Mouse (Mus musculus): ENCODE results near the gene Gm20388. TPM values are rescaled to one million over a fixed set of nuclear protein-coding genes. Genes with fewer than 3 reads are reported as not detected.

Gm20388 gene
- polyA plus RNA-seq, 1 experiment from 2014 or later = not detected

DNA sequence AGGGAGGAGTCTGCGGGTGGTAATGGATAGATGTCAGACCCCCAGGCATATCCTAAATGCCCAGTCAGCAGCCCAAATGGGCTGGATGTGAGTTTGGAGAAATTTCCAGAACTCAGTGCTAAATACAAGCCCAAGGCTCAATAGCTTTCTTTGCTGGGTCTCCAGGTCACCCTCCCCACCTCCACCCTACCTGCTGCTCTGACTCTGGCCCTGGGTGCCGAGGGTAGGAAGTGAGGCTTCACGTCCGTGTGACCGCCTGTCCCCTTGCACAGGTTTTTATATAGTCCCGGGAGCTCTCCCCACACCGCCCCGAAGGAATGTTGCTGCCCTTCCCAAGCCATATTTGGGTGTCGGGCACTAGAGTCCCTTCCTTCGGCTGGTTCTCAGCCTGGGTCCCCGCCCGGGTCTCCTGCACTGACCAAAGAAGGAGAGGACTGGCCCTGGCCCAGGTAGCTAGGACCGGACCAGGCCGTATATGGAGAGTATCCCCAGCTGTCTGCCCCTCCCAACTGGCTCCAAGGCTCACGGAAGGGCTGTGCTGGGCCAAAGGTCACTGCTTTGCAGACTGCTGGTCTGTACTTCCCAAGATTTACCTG lies 3984.0 kb downstream of the Gm20388 start, which contains the start of gene Acta1:
Gene Acta1, minus strand, starts transcription at position 250 of the 596 bp plus-strand sequence.
- ATAC-seq (ENCODE audit: low FRiP score, low TSS enrichment) (no peak), DNase-seq (ENCODE audit: low spot score) (no peak)
- WGBS = 25% methylated on average over 15 of the region's 15 CpGs
- H3K9ac ChIP-seq (ENCODE audit: low read length) = no peak within 1 kb of the TSS
- no peaks in the 10 kb centered on the region for H3K9me3 ChIP-seq (ENCODE audit: control insufficient read depth, low read length)
- no peaks in the 10 kb centered on the region for H3K36me3 ChIP-seq (ENCODE audit: control insufficient read depth, insufficient read depth, low read length)
- peaks cover 9% of the 10 kb centered on the region for H3K27me3 ChIP-seq (ENCODE audit: control insufficient read depth, insufficient read depth, low read length)
- H3K4me3 ChIP-seq (ENCODE audit: low read depth, low read length) = no peak within 1 kb of the TSS
- TF ChIP-seq EP300 (optimal IDR thresholded peaks at IDR 0.05) (no peak), CTCF (IDR thresholded peaks at IDR 0.05; ENCODE audit: low read depth) (no peak)
- no peak within 1 kb of the TSS for H3K4me2 ChIP-seq (replicated peaks; ENCODE audit: low read depth)
- no peak within 1 kb of the TSS for H3K27ac ChIP-seq (replicated peaks)
- H3K4me1 ChIP-seq (replicated peaks; ENCODE audit: control insufficient read depth, insufficient read depth) = no peaks in the 10 kb centered on the region; the same call in 1 of the 2 replicates

DNA sequence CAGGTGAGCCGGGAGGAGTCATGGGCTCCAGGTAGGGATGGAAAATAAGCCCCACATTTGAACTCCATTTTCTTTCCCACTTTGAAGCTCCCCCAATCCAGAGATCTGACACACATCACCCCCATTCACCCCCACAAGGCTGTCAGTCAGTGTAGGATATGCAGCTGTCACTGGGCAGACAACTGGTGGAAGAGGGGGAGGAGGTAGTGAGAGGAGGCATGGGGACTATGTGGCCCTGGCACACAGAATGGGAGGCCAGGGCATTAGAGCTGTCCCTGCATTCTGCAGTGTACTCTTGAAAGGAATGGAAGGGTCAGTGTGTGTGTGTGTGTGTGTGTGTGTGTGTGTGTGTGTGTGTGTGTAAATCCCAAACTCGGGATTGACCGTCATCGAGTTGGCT lies 3984.6 kb downstream of the Gm20388 start:
- TF ChIP-seq EP300 (optimal IDR thresholded peaks at IDR 0.05) (no peak), CTCF (IDR thresholded peaks at IDR 0.05; ENCODE audit: low read depth) (no peak)
- DNase-seq (ENCODE audit: low spot score) (no peak), ATAC-seq (ENCODE audit: low FRiP score, low TSS enrichment) (no peak)
- Histone ChIP-seq H3K4me2 (replicated peaks; ENCODE audit: low read depth) (no peak overlapping the region), H3K4me3 (ENCODE audit: low read depth, low read length) (no peak overlapping the region), H3K36me3 (ENCODE audit: control insufficient read depth, insufficient read depth, low read length) (no peaks in the 10 kb centered on the region), H3K27me3 (ENCODE audit: control insufficient read depth, insufficient read depth, low read length) (peaks cover 9% of the 10 kb centered on the region), H3K27ac (replicated peaks) (no peak overlapping the region), H3K9me3 (ENCODE audit: control insufficient read depth, low read length) (no peaks in the 10 kb centered on the region), H3K9ac (ENCODE audit: low read length) (no peak overlapping the region), H3K4me1 (replicated peaks; ENCODE audit: control insufficient read depth, insufficient read depth) (no peaks in the 10 kb centered on the region; the same call in 1 of the 2 replicates)
- 69% methylated on average over 4 of the region's 4 CpGs for WGBS

DNA sequence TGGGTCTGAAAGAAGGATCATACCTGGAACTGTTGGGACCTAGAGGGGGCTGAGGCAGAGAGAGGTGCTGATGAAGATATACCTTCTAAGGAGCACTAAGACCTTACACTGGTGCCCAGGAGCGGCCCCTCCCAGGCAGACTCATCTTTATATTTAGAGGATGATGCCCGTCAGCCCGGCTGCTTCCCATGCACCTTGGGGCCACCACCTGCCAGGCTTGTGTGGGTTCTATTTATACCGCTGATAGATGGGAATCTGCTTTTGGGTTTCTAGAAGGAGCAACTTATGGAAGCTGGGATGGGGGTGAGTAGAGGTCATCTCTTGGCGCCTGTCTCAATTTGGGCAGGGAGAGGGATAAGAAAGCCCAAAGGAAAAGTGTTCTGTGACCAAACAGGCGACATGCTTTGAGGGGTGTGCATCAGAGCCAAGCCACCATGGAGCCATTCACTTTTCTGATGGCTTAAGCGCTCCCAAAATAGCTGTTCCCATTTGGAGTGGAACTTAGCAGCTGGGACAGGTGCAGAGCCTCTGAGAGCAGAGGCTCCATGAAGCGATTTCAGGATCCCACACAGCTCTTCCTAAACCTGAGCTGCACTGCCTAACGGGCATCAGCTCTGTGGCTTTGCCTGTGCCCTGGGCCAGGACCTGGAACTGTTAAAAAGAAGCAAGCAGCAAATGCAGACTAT lies 3985.2 kb downstream of the Gm20388 start:
- DNase-seq (ENCODE audit: low spot score) = no peak
- Histone ChIP-seq H3K9me3 (ENCODE audit: control insufficient read depth, low read length) (no peaks in the 10 kb centered on the region), H3K27ac (replicated peaks) (no peak overlapping the region), H3K4me1 (replicated peaks; ENCODE audit: control insufficient read depth, insufficient read depth) (no peaks in the 10 kb centered on the region; the same call in 1 of the 2 replicates), H3K4me3 (ENCODE audit: low read depth, low read length) (no peak overlapping the region), H3K4me2 (replicated peaks; ENCODE audit: low read depth) (no peak overlapping the region), H3K27me3 (ENCODE audit: control insufficient read depth, insufficient read depth, low read length) (peaks cover 9% of the 10 kb centered on the region), H3K9ac (ENCODE audit: low read length) (no peak overlapping the region), H3K36me3 (ENCODE audit: control insufficient read depth, insufficient read depth, low read length) (no peaks in the 10 kb centered on the region; the same call in 1 of the 2 replicates)
- 63% methylated on average over 9 of the region's 9 CpGs for whole genome bisulfite sequencing
- no peak for TF ChIP-seq EP300 (optimal IDR thresholded peaks at IDR 0.05)
- no peak for ATAC-seq (ENCODE audit: low FRiP score, low TSS enrichment)

DNA sequence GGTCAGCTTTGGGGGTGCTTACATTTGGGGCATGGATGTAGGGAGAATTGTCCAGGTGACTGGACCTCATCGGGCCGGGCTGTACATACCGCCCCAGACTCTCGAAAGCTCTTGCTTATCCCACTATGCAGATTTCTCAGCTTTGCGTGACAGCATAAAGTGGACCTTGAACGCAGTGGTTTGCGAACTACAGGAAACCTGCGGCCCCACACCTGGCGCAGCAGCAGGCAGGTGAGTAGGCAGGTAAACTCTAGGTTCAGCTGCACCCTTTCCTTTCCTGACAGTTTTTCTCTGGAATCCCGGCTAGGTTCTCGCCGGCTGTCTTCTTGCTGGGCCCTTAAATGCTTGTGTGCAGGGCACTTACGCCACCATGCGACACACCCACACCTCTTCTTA lies 3985.7 kb downstream of the Gm20388 start:
- no peak for TF ChIP-seq CTCF (IDR thresholded peaks at IDR 0.05; ENCODE audit: low read depth)
- TF ChIP-seq EP300 (optimal IDR thresholded peaks at IDR 0.05) = no peak

DNA sequence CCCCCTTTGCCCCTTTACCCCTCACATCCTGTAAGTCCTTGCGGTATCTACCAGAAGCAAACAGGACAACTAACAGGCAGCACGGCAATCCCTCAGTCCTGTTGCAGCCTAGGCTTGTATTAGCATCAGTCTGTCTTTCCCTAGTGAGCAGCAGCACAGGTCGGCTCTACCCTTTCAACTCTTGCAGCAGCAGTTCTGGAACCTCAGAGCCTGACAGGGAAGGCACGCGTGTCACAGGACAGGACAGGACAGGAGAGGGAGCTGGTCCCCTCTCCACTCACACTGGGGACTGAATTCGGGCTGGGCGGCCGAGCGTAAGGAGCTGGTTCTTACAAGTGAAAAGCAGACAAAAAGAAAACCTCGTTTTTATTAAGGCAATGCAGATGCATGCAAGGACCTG lies 3986.1 kb downstream of the Gm20388 start:
- DNase-seq (ENCODE audit: low spot score) = no peak
- TF ChIP-seq CTCF (IDR thresholded peaks at IDR 0.05; ENCODE audit: low read depth) (no peak), EP300 (optimal IDR thresholded peaks at IDR 0.05) (no peak)
- Histone ChIP-seq H3K4me1 (replicated peaks; ENCODE audit: control insufficient read depth, insufficient read depth) (no peaks in the 10 kb centered on the region; the same call in 1 of the 2 replicates), H3K9ac (ENCODE audit: low read length) (no peak overlapping the region), H3K4me3 (ENCODE audit: low read depth, low read length) (no peak overlapping the region), H3K27me3 (ENCODE audit: control insufficient read depth, insufficient read depth, low read length) (peaks cover 2% of the 10 kb centered on the region; the same call in 1 of the 2 replicates), H3K27ac (replicated peaks) (no peak overlapping the region), H3K4me2 (replicated peaks; ENCODE audit: low read depth) (no peak overlapping the region), H3K36me3 (ENCODE audit: control insufficient read depth, insufficient read depth, low read length) (peaks cover 2% of the 10 kb centered on the region; the same call in 1 of the 2 replicates), H3K9me3 (ENCODE audit: control insufficient read depth, low read length) (no peaks in the 10 kb centered on the region)
- 48% methylated on average over 10 of the region's 10 CpGs for WGBS
- no peak for ATAC-seq (ENCODE audit: low FRiP score, low TSS enrichment)

More for the DNA sequence above, 3985.7 kb downstream of the Gm20388 start:
- no peaks in the 10 kb centered on the region; the same call in 1 of the 2 replicates for H3K36me3 ChIP-seq (ENCODE audit: control insufficient read depth, insufficient read depth, low read length)
- 44% methylated on average over 13 of the region's 14 CpGs for WGBS
- peaks cover 6% of the 10 kb centered on the region for H3K27me3 ChIP-seq (ENCODE audit: control insufficient read depth, insufficient read depth, low read length)
- no peak overlapping the region for H3K9ac ChIP-seq (ENCODE audit: low read length)
- no peaks in the 10 kb centered on the region for H3K9me3 ChIP-seq (ENCODE audit: control insufficient read depth, low read length)
- no peak overlapping the region for H3K27ac ChIP-seq (replicated peaks)
- ATAC-seq (ENCODE audit: low FRiP score, low TSS enrichment) (0 out of 2 replicates have a peak, but pooled peaks have one; percentile 24), DNase-seq (ENCODE audit: low spot score) (peak; percentile 36)
- no peak overlapping the region for H3K4me2 ChIP-seq (replicated peaks; ENCODE audit: low read depth)
- H3K4me1 ChIP-seq (replicated peaks; ENCODE audit: control insufficient read depth, insufficient read depth) = no peaks in the 10 kb centered on the region; the same call in 1 of the 2 replicates
- H3K4me3 ChIP-seq (ENCODE audit: low read depth, low read length) = no peak overlapping the region

DNA sequence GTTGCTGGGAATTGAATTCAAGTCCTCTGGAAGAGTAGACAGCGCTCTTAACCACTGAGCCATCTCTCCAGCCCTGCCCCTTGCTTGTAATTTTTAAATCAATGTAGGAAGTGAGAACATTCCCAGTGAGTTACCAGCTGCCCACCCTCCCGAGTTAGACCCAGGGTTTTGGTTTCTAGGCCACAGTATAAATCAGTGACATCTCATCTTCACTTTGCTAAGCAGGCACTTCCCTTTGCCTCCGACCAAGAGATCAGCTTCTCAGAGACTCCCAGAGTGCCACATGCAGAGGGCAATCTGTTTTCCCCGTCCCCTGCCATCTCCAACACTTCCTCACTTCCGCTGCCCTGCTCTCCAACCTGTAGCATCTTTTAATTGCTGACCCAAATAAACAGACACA lies 3987.9 kb downstream of the Gm20388 start:
- no peak for TF ChIP-seq EP300 (optimal IDR thresholded peaks at IDR 0.05)
- TF ChIP-seq CTCF (IDR thresholded peaks at IDR 0.05; ENCODE audit: low read depth) = no peak
- H3K36me3 ChIP-seq (ENCODE audit: control insufficient read depth, insufficient read depth, low read length) = peaks cover 3% of the 10 kb centered on the region; the same call in 1 of the 2 replicates
- ATAC-seq (ENCODE audit: low FRiP score, low TSS enrichment) = no peak
- no peaks in the 10 kb centered on the region for H3K27me3 ChIP-seq (ENCODE audit: control insufficient read depth, insufficient read depth, low read length)
- no peak overlapping the region for H3K4me3 ChIP-seq (ENCODE audit: low read depth, low read length)
- H3K4me2 ChIP-seq (replicated peaks; ENCODE audit: low read depth) = no peak overlapping the region
- no peak overlapping the region for H3K27ac ChIP-seq (replicated peaks)
- no peaks in the 10 kb centered on the region for H3K9me3 ChIP-seq (ENCODE audit: control insufficient read depth, low read length)
- DNase-seq (ENCODE audit: low spot score) = no peak
- no peaks in the 10 kb centered on the region for H3K4me1 ChIP-seq (replicated peaks; ENCODE audit: control insufficient read depth, insufficient read depth)
- H3K9ac ChIP-seq (ENCODE audit: low read length) = no peak overlapping the region
- WGBS = 87% methylated on average over 5 of the region's 5 CpGs
